Mouse (Mus musculus) stomach, embryonic 14.5 days (tissue): ENCODE data around the gene Bcar1. TPM values are rescaled to one million over a fixed set of nuclear protein-coding genes. Genes with fewer than 3 reads are reported as not detected.

Experiments
- ATAC-seq: fragments of 200-750 bp; cut with Nextera tagmentation; 2 replicates; pipeline ENCODE4 v1.8.0; 2017; ENCODE audit warnings: low read depth, moderate TSS enrichment; ENCODE audit not compliant: insufficient number of reproducible peaks, insufficient read depth, low FRiP score
- H3K27ac ChIP-seq: fragments of 300-500 bp; sonication (generic); 2 replicates; pipeline ENCODE4 v1.5.1; 2014; ENCODE audit warnings: mild to moderate bottlenecking, low read length, moderate library complexity, mixed read lengths
- H3K27me3 ChIP-seq: fragments of 300-500 bp; sonication (generic); 2 replicates; pipeline ENCODE4 v1.6.1; 2014; ENCODE audit warnings: low read length, control low read depth, mixed read lengths; ENCODE audit not compliant: control insufficient read depth, insufficient read depth
- H3K36me3 ChIP-seq: fragments of 300-500 bp; sonication (generic); 2 replicates; pipeline ENCODE4 v1.6.1; 2014; ENCODE audit warnings: mild to moderate bottlenecking, control low read depth, low read length, moderate library complexity, mixed read lengths; ENCODE audit not compliant: control insufficient read depth, insufficient read depth
- H3K4me1 ChIP-seq: fragments of 300-500 bp; sonication (generic); 2 replicates; pipeline ENCODE4 v1.6.1; 2014; ENCODE audit warnings: low read length, control low read depth, mixed read lengths; ENCODE audit not compliant: control insufficient read depth, insufficient read depth
- H3K4me2 ChIP-seq: fragments of 300-500 bp; sonication (generic); replicated peaks from 2 replicates; pipeline ENCODE4 v1.6.1; 2014; ENCODE audit warnings: low read depth, low read length, control low read depth
- H3K4me3 ChIP-seq: fragments of 300-500 bp; sonication (generic); 2 replicates; pipeline ENCODE4 v1.5.1; 2014; ENCODE audit warnings: low read depth, low read length, control low read depth
- H3K9ac ChIP-seq: fragments of 300-500 bp; sonication (generic); replicated peaks from 2 replicates; pipeline ENCODE4 v1.6.1; 2014; ENCODE audit warnings: low read depth, mild to moderate bottlenecking, control low read depth, low read length, moderate library complexity, mixed read lengths
- H3K9me3 ChIP-seq: fragments of 300-500 bp; sonication (generic); 2 replicates; pipeline ENCODE4 v1.6.1; 2016; ENCODE audit warnings: low read depth, low read length, control low read depth; ENCODE audit not compliant: control insufficient read depth
- WGBS: fragments of 180-500 bp; shearing (Covaris S2); extraction: QIAGEN DNeasy Blood & Tissue Kit; methylation state at CpG from one replicate; pipeline ENCODE4 v1.1.7; 2014; 5-methylcytosine and 5-hydroxymethylcytosine counted together
- polyA plus RNA-seq: library from polyadenylated mRNA; unstranded; fragments of >200 nt; fragmentation: Nextera tagmentation; extraction: Ambion mirVana; gene quantifications from 2 replicates; pipeline ENCODE4 v1.2.1, GENCODE M21; 2014

Gene Bcar1
- polyA plus RNA-seq, 1 experiment from 2014 or later: 46.5 TPM

- no peak for ATAC-seq
- no peak overlapping the region for H3K9ac ChIP-seq
- H3K27ac ChIP-seq: no peak overlapping the region
- H3K27me3 ChIP-seq: no peaks in the 10 kb centered on the region
- no peaks in the 10 kb centered on the region for H3K9me3 ChIP-seq
- no peak overlapping the region for H3K4me3 ChIP-seq
- H3K36me3 ChIP-seq: peaks cover 19% of the 10 kb centered on the region
- WGBS: 88% methylated on average over 7 of the region's 7 CpGs
- H3K4me2 ChIP-seq: no peak overlapping the region
- 0 out of 2 replicates have a peak, but pooled peaks cover 3% of the 10 kb centered on the region for H3K4me1 ChIP-seq
Measured at GRCm38 (mm10) chr8:111773057-111773456, 29.4 kb upstream of the Bcar1 start.

- Histone ChIP-seq H3K27me3 (no peaks in the 10 kb centered on the region), H3K4me3 (no peak overlapping the region), H3K4me2 (no peak overlapping the region), H3K9me3 (no peaks in the 10 kb centered on the region), H3K36me3 (peaks cover 19% of the 10 kb centered on the region), H3K9ac (no peak overlapping the region), H3K4me1 (0 out of 2 replicates have a peak, but pooled peaks cover 3% of the 10 kb centered on the region), H3K27ac (no peak overlapping the region)
- WGBS: 87% methylated on average over 9 of the region's 9 CpGs
- no peak for ATAC-seq
Measured at GRCm38 (mm10) chr8:111772083-111772482, 28.5 kb upstream of the Bcar1 start.

GRCm38 (mm10) chr8:111771625-111772020 is 28.0 kb upstream of the Bcar1 start:
- H3K9me3 ChIP-seq: no peaks in the 10 kb centered on the region
- H3K9ac ChIP-seq: no peak overlapping the region
- H3K4me3 ChIP-seq: no peak overlapping the region
- WGBS: 92% methylated on average over 6 of the region's 6 CpGs
- H3K36me3 ChIP-seq: peaks cover 20% of the 10 kb centered on the region
- H3K27ac ChIP-seq: no peak overlapping the region
- H3K27me3 ChIP-seq: no peaks in the 10 kb centered on the region
- no peak overlapping the region for H3K4me2 ChIP-seq
- no peak for ATAC-seq
- H3K4me1 ChIP-seq: 0 out of 2 replicates have a peak, but pooled peaks cover 3% of the 10 kb centered on the region

GRCm38 (mm10) chr8:111770958-111771624 is 27.5 kb upstream of the Bcar1 start:
- no peaks in the 10 kb centered on the region for H3K27me3 ChIP-seq
- no peaks in the 10 kb centered on the region for H3K9me3 ChIP-seq
- ATAC-seq: no peak
- 67% methylated on average over 5 of the region's 5 CpGs for WGBS
- no peak overlapping the region for H3K4me2 ChIP-seq
- H3K27ac ChIP-seq: no peak overlapping the region
- H3K9ac ChIP-seq: no peak overlapping the region
- H3K4me3 ChIP-seq: no peak overlapping the region
- peaks cover 20% of the 10 kb centered on the region for H3K36me3 ChIP-seq
- 0 out of 2 replicates have a peak, but pooled peaks cover 3% of the 10 kb centered on the region for H3K4me1 ChIP-seq

GRCm38 (mm10) chr8:111769764-111770428 is 26.3 kb upstream of the Bcar1 start:
- WGBS: 66% methylated on average over 12 of the region's 12 CpGs
- Histone ChIP-seq H3K9me3 (no peaks in the 10 kb centered on the region), H3K4me1 (0 out of 2 replicates have a peak, but pooled peaks cover 3% of the 10 kb centered on the region), H3K27me3 (no peaks in the 10 kb centered on the region), H3K36me3 (peaks cover 20% of the 10 kb centered on the region), H3K27ac (no peak overlapping the region), H3K9ac (no peak overlapping the region), H3K4me3 (no peak overlapping the region), H3K4me2 (no peak overlapping the region)
- no peak for ATAC-seq

GRCm38 (mm10) chr8:111769296-111769695 is 25.7 kb upstream of the Bcar1 start:
- Histone ChIP-seq H3K36me3 (peaks cover 16% of the 10 kb centered on the region), H3K4me1 (0 out of 2 replicates have a peak, but pooled peaks cover 3% of the 10 kb centered on the region), H3K9me3 (no peaks in the 10 kb centered on the region), H3K9ac (no peak overlapping the region), H3K4me3 (no peak overlapping the region), H3K27me3 (no peaks in the 10 kb centered on the region), H3K4me2 (no peak overlapping the region), H3K27ac (no peak overlapping the region)
- 67% methylated on average over 15 of the region's 15 CpGs for WGBS
- no peak for ATAC-seq

- Histone ChIP-seq H3K27ac (no peak overlapping the region), H3K36me3 (peaks cover 15% of the 10 kb centered on the region), H3K4me1 (0 out of 2 replicates have a peak, but pooled peaks cover 3% of the 10 kb centered on the region), H3K4me2 (no peak overlapping the region), H3K9ac (no peak overlapping the region), H3K9me3 (no peaks in the 10 kb centered on the region), H3K27me3 (no peaks in the 10 kb centered on the region), H3K4me3 (no peak overlapping the region)
- ATAC-seq: no peak
- WGBS: 85% methylated on average over 6 of the region's 6 CpGs
Measured at GRCm38 (mm10) chr8:111768651-111769050, 25.0 kb upstream of the Bcar1 start.

- Histone ChIP-seq H3K27me3 (no peaks in the 10 kb centered on the region), H3K9ac (no peak overlapping the region), H3K4me1 (0 out of 2 replicates have a peak, but pooled peaks cover 3% of the 10 kb centered on the region), H3K4me2 (no peak overlapping the region), H3K9me3 (no peaks in the 10 kb centered on the region), H3K4me3 (no peak overlapping the region), H3K27ac (no peak overlapping the region), H3K36me3 (peaks cover 11% of the 10 kb centered on the region; the same call in 1 of the 2 replicates)
- 86% methylated on average over 4 of the region's 4 CpGs for WGBS
- no peak for ATAC-seq
Measured at GRCm38 (mm10) chr8:111765616-111766015, 22.0 kb upstream of the Bcar1 start.
